Mouse (Mus musculus): ENCODE data around the gene Hps4.

- TF ChIP-seq CTCF (IDR thresholded peaks at IDR 0.05; ENCODE audit: low read depth) (no peak), EP300 (IDR thresholded peaks at IDR 0.05; ENCODE audit: low read depth) (no peak)
These were observed 45.6 kb upstream of the Hps4 start for GRCm38 (mm10) chr5:112297257-112297656.

All from heart, postnatal 0 days (tissue).